17 mouse cellular contexts compared by ENCODE assay signal in the genomic region with DNA sequence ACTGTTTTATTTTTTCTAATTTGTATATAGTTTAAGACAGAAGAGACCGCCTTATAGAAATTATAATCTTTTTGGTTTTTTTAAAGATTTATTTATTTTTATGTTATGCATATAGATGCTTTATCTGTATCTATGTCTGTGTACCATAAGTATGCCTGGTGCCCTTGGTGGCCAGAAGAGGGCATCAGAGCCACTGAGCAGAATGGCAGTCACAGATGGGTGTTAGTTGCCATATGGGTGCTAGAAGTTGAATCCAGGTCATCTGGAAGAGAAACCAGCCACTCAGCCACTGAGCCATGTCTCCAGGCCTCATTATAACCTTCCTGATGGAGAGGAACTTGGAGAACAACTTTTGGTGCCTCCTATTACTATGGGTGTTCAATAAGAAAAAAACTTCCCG. TPM values are rescaled to one million over a fixed set of nuclear protein-coding genes. Genes with fewer than 3 reads are reported as not detected.
A peak's percentile ranks its signal among the peaks of the same experiment; 100 is the strongest.
DNase-seq lines count a peak whose midpoint lies in the region; ATAC-seq and TF ChIP-seq lines count a peak whose summit lies in the region.
"Had no signal": no experiment of that assay in that cellular context is flagged by ENCODE, and none has a peak within 500 bp of the region (broad histone marks: within the 10 kb centered on the region; RNA-seq: fewer than 3 reads in every experiment).

No protein-coding gene starts in this region.

- H3K4me3 ChIP-seq in kidney, postnatal 0 days (replicated peaks; ENCODE audit: low read depth, low read length) = no peak overlapping the region
- H3K4me3 ChIP-seq in kidney, embryonic 16.5 days (ENCODE audit: low read length) = no peak overlapping the region
- H3K4me3 ChIP-seq: heart, embryonic 13.5 days; midbrain, embryonic 13.5 days; neural tube, embryonic 13.5 days had no signal

- H3K4me1 ChIP-seq in kidney, postnatal 0 days (replicated peaks; ENCODE audit: insufficient read depth, low read length) = 0 out of 2 replicates have a peak, but pooled peaks cover under 1% of the 10 kb centered on the region
- H3K4me1 ChIP-seq in kidney, embryonic 16.5 days (ENCODE audit: insufficient read depth, low read length) = no peaks in the 10 kb centered on the region
- H3K4me1 ChIP-seq: midbrain, embryonic 13.5 days; neural tube, embryonic 13.5 days had no signal

- DNase-seq in kidney, postnatal 0 days (ENCODE audit: low spot score) = no peak
- DNase-seq in kidney, postnatal 14 days = no peak
- DNase-seq in 3T3-L1 (ENCODE audit: low read depth, low spot score) (peak; percentile 5), A20 (ENCODE audit: low read depth, low spot score) (peak; percentile 52)
- DNase-seq in urinary bladder, postnatal 4 days (ENCODE audit: low spot score in 2 of 2) = no peak
- DNase-seq in thymus, adult 18-20 months = no peak
- DNase-seq: adrenal gland, adult 8-10 months; cerebellum, adult 11 months; embryo, embryonic 11 days; lung, adult 18-20 months; right cerebral cortex, postnatal 14 days had no signal

- no peaks in the 10 kb centered on the region for H3K9me3 ChIP-seq in kidney, postnatal 0 days (replicated peaks; ENCODE audit: low read length)
- no peaks in the 10 kb centered on the region for H3K9me3 ChIP-seq in kidney, embryonic 16.5 days (ENCODE audit: low read length)
- H3K9me3 ChIP-seq: heart, embryonic 13.5 days; midbrain, embryonic 13.5 days; neural tube, embryonic 13.5 days had no signal

- no peak overlapping the region for H3K27ac ChIP-seq in kidney, postnatal 0 days
- no peak overlapping the region for H3K27ac ChIP-seq in kidney, embryonic 16.5 days (ENCODE audit: low read length)
- H3K27ac ChIP-seq: heart, embryonic 13.5 days; midbrain, embryonic 13.5 days; neural tube, embryonic 13.5 days had no signal

- no peak for ATAC-seq in kidney, postnatal 0 days (replicated peaks; ENCODE audit: low FRiP score, low read depth)
- 0 out of 2 replicates have a peak, but pooled peaks have one; percentile 47 for ATAC-seq in common myeloid progenitor, adult 5-6 weeks (replicated peaks; ENCODE audit: low read depth, poor library complexity, severe bottlenecking)
- ATAC-seq in kidney, embryonic 16.5 days (ENCODE audit: low FRiP score, low TSS enrichment) = no peak
- ATAC-seq: hindbrain, embryonic 16.5 days; midbrain, embryonic 13.5 days had no signal

- peak; percentile 44; the same call in 1 of the 2 replicates for TF ChIP-seq CTCF in kidney, postnatal 0 days (IDR thresholded peaks at IDR 0.05; ENCODE audit: low read depth)

- H3K9ac ChIP-seq in kidney, postnatal 0 days (ENCODE audit: low read depth, low read length) = no peak overlapping the region
- no peak overlapping the region for H3K9ac ChIP-seq in kidney, embryonic 16.5 days (replicated peaks; ENCODE audit: low read length)
- H3K9ac ChIP-seq: heart, embryonic 13.5 days; midbrain, embryonic 13.5 days; neural tube, embryonic 13.5 days had no signal

- H3K4me2 ChIP-seq in kidney, postnatal 0 days (ENCODE audit: low read length) = no peak overlapping the region
- no peak overlapping the region for H3K4me2 ChIP-seq in kidney, embryonic 16.5 days (replicated peaks; ENCODE audit: low read depth, low read length)
- H3K4me2 ChIP-seq: heart, embryonic 13.5 days; midbrain, embryonic 13.5 days; neural tube, embryonic 13.5 days had no signal

- no peaks in the 10 kb centered on the region for H3K36me3 ChIP-seq in kidney, postnatal 0 days (ENCODE audit: insufficient read depth, low read length)
- H3K36me3 ChIP-seq in kidney, embryonic 16.5 days (ENCODE audit: insufficient read depth, low read length) = no peaks in the 10 kb centered on the region
- H3K36me3 ChIP-seq: heart, embryonic 13.5 days; midbrain, embryonic 13.5 days; neural tube, embryonic 13.5 days had no signal

- WGBS in kidney, postnatal 0 days = 94% methylated on average over 2 of the region's 2 CpGs
- WGBS in kidney, embryonic 16.5 days = 87% methylated on average over 2 of the region's 2 CpGs

- no peaks in the 10 kb centered on the region for H3K27me3 ChIP-seq in kidney, postnatal 0 days (ENCODE audit: insufficient read depth, low read length)
- H3K27me3 ChIP-seq in kidney, embryonic 16.5 days (ENCODE audit: insufficient read depth, low read length) = no peaks in the 10 kb centered on the region
- H3K27me3 ChIP-seq: heart, embryonic 13.5 days; midbrain, embryonic 13.5 days; neural tube, embryonic 13.5 days had no signal

RNA-seq across cellular contexts. Expression of a gene that starts 16.0 kb away (rescaled TPM):
- 8.2 and 8.7 TPM in 2 replicates for polyA plus RNA-seq in kidney, postnatal 0 days (2015; fragmentation: Nextera tagmentation; extraction: Ambion mirVana)
- 15.4 and 55.1 TPM in 2 replicates for total RNA-seq in common myeloid progenitor, adult 5-6 weeks (2017)
- polyA plus RNA-seq in kidney, embryonic 16.5 days (2015; fragmentation: Nextera tagmentation; extraction: Ambion mirVana) = 5.6 and 6.6 TPM in 2 replicates

Comparison
In these comparisons a context has a peak if more than half of its experiments do, and no peak if none do; other contexts are left out.
1. DNase-seq: peak in 3T3-L1 (single experiment) and A20 (single experiment); none in kidney, postnatal 0 days (single experiment), kidney, postnatal 14 days (single experiment), urinary bladder, postnatal 4 days (0 of 2) and thymus, adult 18-20 months (0 of 2).